Mouse (Mus musculus) CH12.LX (cell line): ENCODE measurements around the gene Ankfn1.

Experiments used
- CTCF ChIP-seq, 2 experiments: IDR thresholded peaks in 1 of 2; conservative IDR thresholded peaks in 1 of 2; 2 replicates each; pipeline ENCODE4 v1.5.1; 2011 to 2012; ENCODE audit warnings: low read depth in 2 of 2, low read length in 2 of 2, improper control_type of control experiment in 1 of 2, inconsistent platforms in 1 of 2, mild to moderate bottlenecking in 1 of 2, moderate library complexity in 1 of 2
- KAT2A ChIP-seq: IDR thresholded peaks from 2 replicates; pipeline ENCODE4 v1.6.1; 2012; ENCODE audit warnings: low read length, improper control_type of control experiment, inconsistent platforms; ENCODE audit not compliant: insufficient replicate concordance
- MAZ ChIP-seq: IDR thresholded peaks from 2 replicates; pipeline ENCODE4 v1.6.1; 2012; ENCODE audit warnings: low read depth, mild to moderate bottlenecking, inconsistent platforms, low read length, improper control_type of control experiment, moderate library complexity
- POLR2A ChIP-seq: IDR thresholded peaks from 2 replicates; pipeline ENCODE4 v1.6.1; 2011; ENCODE audit warnings: low read depth, mild to moderate bottlenecking, improper control_type of control experiment, low read length
- UBTF ChIP-seq: IDR thresholded peaks from 2 replicates; pipeline ENCODE4 v1.6.1; 2012; ENCODE audit warnings: low read depth, mild to moderate bottlenecking, inconsistent platforms, low read length, improper control_type of control experiment, moderate library complexity
- USF1 ChIP-seq: IDR thresholded peaks from 2 replicates; pipeline ENCODE4 v1.6.1; 2014; ENCODE audit warnings: low read depth, mild to moderate bottlenecking, inconsistent platforms, low read length, improper control_type of control experiment
- ZKSCAN1 ChIP-seq: IDR thresholded peaks from 2 replicates; pipeline ENCODE4 v1.6.1; 2012; ENCODE audit warnings: low read depth, inconsistent platforms, low read length, improper control_type of control experiment, borderline replicate concordance
- ZNF384 ChIP-seq: IDR thresholded peaks from 2 replicates; pipeline ENCODE4 v1.6.1; 2012; ENCODE audit warnings: low read depth, low read length, improper control_type of control experiment, inconsistent platforms

DNA sequence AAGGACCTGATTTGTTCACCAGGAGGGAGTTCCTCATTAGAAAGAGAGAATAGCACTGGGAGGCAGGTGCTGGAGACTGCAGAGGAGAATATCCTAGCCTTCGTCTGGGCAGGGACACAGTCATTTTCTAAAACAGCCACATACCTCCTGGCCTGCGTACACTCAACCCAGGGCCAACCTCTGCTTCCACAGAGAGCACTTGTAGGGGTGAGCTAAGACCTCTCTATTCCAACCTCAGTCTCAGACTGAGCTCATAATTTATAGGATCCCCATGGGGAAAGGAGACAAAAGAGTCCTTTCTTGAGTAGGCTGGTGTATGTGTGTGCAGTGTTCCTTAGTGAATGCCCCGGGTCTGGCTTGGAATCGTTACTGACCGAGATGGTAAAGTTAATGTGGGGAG is 418.9 kb downstream of the Ankfn1 start:
- no peak for TF ChIP-seq CTCF (conservative IDR thresholded peaks at IDR 0.05 in 1 of 2, IDR thresholded peaks at IDR 0.05 in 1 of 2; ENCODE audit: low read depth in 2 of 2, low read length in 2 of 2)
- no peak for TF ChIP-seq ZKSCAN1
- TF ChIP-seq ZNF384 = no peak
- TF ChIP-seq POLR2A = no peak
- no peak for TF ChIP-seq UBTF
- no peak for TF ChIP-seq MAZ
- TF ChIP-seq KAT2A = no peak
- TF ChIP-seq USF1 = no peak
